Mouse (Mus musculus) layer of hippocampus, postnatal 25 days (tissue): ENCODE measurements around the gene Trpv1. TPM values are rescaled to one million over a fixed set of nuclear protein-coding genes. Genes with fewer than 3 reads are reported as not detected.
A peak's percentile ranks its signal among the peaks of the same experiment; 100 is the strongest.

Experiments
- DNase-seq, 2 experiments: peaks; one replicate each; pipeline ENCODE4 v3.0.0; 2022; ENCODE audit warnings: mixed read lengths in 2 of 2, low spot score in 1 of 2; ENCODE audit errors: extremely low spot score in 1 of 2
- total RNA-seq, 2 experiments: library from RNA; stranded (reverse); gene quantifications; 2 replicates each; pipeline ENCODE4 v1.2.3; 2021

The Trpv1 gene
- under 1 TPM in 1 of 2 experiments, not detected in 1; 0.12 TPM for total RNA-seq

DNA sequence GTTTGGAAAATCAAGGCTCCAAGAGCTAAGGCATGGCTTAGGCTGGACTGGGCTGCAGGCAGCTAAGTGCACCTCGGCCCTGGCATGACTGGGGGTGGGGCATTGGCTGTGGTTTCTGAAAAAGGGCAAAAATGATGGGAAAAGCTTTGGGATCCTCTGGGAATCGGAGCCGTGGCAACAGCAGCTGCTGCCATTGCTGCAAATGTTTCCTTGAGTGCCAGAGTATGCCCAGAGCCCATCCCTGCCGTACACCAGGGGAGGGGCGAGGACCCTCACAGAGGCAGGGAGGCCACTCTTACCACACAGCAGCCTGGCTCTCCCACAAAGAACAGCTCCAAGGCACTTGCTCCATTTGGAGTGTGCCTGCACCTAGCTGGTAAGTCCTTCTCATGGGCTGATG, at the start of gene Trpv1:
Gene Trpv1 (plus strand): TSS at position 301 of the 400 bp plus-strand sequence.
- DNase-seq = no peak

- no peak for DNase-seq
Observed at GRCm38 (mm10) chr11:73185872-73186615, 48.0 kb upstream of the Trpv1 start.

- no peak for DNase-seq
Observed at GRCm38 (mm10) chr11:73187231-73187630, 46.9 kb upstream of the Trpv1 start.

DNA sequence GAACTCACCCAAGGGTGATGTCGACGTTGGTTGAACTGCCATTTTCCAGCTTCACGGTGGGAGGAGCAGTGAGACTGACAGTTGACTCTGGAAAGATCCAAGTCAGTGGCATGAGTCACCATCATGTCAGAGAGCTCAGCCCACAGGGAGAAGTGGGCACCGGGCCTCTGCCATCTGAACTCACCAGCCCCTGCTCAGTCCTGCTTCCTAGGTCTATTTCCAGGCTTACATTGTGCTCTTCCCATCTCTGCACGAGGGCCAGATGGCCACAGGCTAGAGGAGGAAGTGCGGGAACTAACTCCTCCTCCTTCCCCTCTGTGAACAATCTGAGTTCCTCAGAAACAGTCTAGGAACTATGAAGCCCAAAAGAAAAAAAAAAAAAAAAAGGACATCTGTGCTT, 41.0 kb upstream of the Trpv1 start:
- no peak for DNase-seq

DNA sequence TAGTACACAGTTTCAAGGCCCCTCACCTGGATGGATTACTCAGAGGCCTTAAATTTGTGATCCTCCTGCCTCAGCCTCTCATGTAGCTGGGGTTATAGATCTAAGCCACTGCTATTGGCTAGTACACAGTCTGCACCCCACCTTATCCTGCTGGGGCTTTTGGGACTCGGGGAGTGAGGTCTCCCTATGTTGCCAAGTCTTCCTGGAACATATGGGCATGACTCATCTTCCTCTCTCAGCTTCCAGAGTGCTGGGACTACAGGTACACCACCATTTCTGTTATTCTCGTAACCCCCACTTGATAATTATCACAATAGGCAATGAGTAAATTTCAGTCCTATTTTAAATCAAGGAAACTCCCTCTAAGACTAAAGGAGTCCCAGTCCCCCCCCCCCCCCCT, 39.6 kb upstream of the Trpv1 start:
- no peak for DNase-seq

DNA sequence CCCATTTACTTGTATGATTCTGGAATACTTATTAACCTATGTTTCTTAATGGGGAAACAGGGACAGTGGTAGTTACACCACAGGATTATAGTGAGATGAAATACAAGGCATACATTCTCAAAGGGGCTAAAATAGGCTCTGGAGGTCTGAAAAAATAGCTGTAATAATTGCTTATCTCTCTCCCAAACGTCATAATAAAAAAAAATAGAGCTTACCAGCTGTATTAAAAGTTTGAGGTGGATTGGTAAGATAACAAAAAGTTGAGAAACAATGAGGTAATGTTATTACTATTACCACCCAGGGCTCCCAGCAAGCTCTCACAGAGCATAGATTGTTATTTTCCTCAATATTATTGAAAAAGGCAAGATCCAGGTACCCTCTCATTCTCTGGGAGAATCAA, 35.9 kb upstream of the Trpv1 start:
- no peak for DNase-seq

DNA sequence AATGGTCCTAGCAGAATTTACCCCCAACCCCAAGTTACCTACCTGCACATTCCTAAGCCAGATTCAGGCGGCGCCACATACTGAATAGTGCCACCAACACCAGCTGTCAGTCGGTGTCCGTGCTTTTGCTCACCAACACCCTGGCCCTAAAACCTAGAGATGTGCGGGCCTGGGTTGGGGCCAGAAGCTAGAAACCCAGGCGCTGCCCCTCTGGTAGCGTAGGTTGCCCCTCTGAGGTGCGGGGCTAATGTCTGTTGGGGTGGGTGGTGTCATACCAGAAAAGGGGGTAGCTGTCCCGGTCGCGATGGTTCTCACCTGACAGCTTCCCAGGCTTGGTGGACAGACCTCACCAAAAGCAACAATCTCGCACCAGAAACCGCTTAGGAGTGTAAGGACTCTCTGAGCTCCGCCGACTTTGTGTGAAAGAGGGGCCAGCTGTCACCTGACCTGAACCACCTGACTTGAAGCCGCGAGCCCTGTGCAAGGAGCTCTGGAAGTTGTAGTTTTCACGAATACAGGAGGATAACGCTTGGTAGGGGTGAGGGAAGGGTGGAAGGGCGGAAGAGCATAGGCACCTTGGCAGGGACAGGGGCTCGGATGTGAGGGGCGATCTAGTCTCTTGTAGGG, 35.4 kb upstream of the Trpv1 start, which contains the start of gene Ctns:
Gene Ctns (minus strand): TSS at position 440 of the 627 bp plus-strand sequence.
- no peak for DNase-seq

- peak; percentile 88 to 89 for DNase-seq
Observed at GRCm38 (mm10) chr11:73199230-73199712, 34.8 kb upstream of the Trpv1 start, which contains the start of gene Shpk. Gene Shpk, plus strand, starts transcription at chr11:73199460.

DNA sequence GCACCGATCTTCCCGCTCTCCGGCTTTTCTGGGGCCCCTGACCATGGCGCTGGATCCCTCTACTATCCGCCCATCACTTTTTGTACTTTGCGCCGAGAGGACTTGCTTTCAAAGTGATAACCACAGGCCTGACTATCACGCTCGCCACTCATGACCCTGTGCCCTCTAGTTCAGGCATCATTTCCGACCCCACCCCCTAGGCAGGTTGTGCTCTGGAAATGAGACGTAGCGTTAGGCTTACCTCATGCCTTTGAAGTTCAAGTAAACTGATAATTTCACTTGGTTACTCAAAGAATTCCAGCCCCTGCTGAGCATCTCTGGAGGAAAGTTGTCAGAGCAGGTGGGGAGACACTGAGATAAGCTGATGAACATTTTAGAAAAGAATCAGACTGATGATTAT, 34.2 kb upstream of the Trpv1 start:
- no peak for DNase-seq

DNA sequence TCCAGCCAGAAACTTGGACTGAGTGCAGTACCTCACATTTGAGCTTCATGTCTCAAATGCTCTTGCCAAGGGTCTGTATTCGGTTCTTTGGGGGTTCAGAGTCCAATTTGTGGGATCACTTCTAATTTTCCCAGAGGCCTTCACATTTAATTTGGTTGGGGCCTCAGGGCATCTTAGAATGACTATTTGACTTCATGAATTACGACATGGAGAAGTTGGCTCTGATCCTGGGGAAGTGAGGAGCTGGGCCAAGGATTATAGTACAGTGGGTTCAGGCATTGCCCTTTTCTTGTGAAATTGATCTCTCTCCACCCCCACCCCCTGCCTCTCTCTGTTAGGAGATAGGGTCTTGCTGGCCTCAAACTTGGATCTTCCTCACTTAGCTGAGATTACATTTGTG, 33.1 kb upstream of the Trpv1 start:
- DNase-seq = no peak

- no peak for DNase-seq
Observed at GRCm38 (mm10) chr11:73201597-73201996, 32.5 kb upstream of the Trpv1 start.

DNA sequence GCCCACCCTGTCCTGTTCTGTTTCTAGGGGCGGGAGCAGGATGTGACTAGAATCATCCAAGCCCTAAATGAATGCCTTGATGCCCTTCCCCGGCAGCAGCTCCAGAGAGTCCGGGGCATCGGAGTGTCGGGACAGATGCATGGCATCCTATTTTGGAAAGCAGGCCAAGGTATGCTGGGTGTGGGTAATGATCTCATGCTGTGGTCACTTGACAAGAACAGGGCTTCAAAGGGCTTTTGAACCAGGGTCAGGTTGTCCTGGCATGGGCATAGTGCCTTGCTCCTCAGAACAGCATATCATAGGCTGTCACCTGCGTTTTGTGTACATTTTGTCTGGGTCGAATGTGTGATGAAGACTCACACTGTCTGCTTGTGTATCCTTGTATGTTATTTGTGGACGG, 30.2 kb upstream of the Trpv1 start:
- no peak for DNase-seq

GRCm38 (mm10) chr11:73205194-73205593, 28.9 kb upstream of the Trpv1 start:
- no peak for DNase-seq

DNA sequence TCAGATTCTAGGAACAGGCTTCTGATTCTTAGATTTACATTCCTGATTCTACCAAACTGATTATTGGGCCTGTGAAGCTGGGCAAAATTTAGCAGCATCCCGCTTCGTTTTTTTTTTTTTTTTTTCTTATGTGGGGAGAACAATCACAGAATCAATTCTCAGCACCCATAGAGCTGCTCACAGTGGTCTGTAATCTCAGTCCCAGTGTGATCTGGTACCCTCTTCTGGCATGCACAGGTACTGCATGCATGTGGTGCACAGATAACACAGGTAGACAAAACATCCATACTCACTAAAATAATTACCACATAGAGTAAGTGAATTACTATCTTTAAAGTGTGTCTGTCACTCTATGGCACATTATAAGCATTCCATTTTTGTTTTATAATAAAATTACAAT, 26.5 kb upstream of the Trpv1 start:
- no peak for DNase-seq

DNA sequence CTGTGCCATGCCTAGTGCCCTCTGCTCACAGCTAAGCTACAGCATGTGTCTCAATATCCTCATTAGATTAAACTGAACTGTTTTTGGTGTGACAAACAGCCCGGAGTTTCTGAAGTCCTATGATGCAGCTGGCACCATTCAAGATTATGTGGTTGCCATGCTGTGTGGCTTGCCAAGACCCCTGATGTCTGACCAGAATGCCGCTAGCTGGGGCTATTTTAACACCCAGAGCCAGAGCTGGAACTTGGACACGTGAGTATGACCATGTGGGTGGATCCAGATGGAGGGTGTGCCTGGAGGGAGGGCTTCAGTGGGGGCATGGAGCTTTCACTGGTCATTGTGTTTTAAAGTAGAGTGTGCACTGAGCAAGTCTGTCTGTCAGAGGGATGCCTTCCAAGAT, 20.1 kb upstream of the Trpv1 start:
- no peak for DNase-seq

GRCm38 (mm10) chr11:73219671-73220070, 14.4 kb upstream of the Trpv1 start:
- DNase-seq = no peak

GRCm38 (mm10) chr11:73220651-73221050, 13.4 kb upstream of the Trpv1 start:
- no peak for DNase-seq

- DNase-seq = no peak
Observed at GRCm38 (mm10) chr11:73222846-73223245, 11.2 kb upstream of the Trpv1 start.

DNA sequence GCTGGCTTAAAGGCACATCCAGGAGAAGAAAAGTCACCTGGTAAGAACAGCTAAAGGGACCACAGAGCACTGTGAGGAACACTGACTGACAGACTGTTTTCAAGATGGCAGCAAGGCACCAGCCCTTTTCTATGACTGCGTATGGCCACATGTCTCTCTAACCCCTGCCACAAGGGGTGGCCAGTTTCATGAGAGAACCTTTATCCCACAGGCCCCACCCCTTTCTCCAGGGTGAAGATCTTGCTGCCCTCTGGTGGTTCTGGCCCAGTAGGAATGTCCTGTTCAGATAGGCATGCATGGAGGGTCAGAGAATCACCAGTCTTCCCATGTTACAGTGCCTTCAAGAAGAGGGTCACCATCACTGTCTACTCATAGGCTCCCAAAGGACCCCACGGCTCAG, 10.1 kb upstream of the Trpv1 start:
- no peak for DNase-seq

DNA sequence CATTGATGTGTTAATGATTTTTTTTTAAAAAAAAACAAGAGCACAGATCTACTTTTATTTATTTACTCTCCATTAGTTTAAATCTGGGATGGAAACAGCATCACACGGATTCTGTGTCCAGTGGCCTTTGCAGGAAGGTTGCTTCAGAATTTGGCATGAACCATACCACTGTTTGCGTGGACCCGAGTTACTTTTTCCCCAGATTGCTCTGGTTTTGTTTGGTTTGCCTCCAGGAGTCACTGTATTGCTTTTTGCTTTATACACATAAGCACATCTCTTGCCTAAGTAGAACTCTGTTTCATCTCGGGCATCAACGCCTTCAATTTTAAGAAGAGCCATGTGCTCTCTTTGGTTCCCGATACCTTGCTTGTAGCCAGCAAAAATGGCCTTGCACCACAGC, 8.2 kb upstream of the Trpv1 start:
- no peak for DNase-seq

GRCm38 (mm10) chr11:73228881-73229280, 5.2 kb upstream of the Trpv1 start:
- no peak for DNase-seq

GRCm38 (mm10) chr11:73230081-73230480, 4.0 kb upstream of the Trpv1 start:
- DNase-seq = no peak
